Mouse (Mus musculus): ENCODE data around the gene Pla2g1b.

DNA sequence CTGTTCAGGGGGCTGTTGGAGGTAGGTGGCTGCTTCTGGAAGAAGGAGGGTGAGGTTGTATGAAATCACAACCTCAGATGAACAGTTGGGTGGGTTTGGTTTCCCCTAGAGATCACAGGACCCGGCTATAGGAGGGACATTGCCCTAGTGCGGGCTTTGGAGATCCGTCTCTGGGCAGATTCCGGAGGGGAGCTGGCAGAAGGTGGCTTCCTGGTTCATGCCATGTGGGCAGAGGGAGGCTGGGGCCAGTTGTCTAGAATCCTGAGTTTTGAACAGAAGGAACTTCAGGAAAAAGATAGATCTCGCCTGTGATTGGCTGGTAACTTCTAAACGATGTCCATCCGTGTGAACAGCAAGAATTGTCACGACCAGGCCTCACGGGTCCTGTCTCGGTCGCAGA lies 33.7 kb upstream of the Pla2g1b start:
- TF ChIP-seq MYOG (IDR thresholded peaks at IDR 0.05; ENCODE audit: control insufficient read depth, extremely low read depth, insufficient read length) (no peak), CTCF (IDR thresholded peaks at IDR 0.05; ENCODE audit: control insufficient read depth, insufficient read depth, insufficient read length) (no peak), CEBPB (IDR thresholded peaks at IDR 0.05; ENCODE audit: low read depth) (no peak)
